Mouse (Mus musculus): ENCODE measurements at regions not wholly inside any gene's neighbourhood (a gene's known extent, or its start where the extent isn't known, plus 50 kb on each side); places are given as distances from the start of the nearest gene placed in this dataset.

DNA sequence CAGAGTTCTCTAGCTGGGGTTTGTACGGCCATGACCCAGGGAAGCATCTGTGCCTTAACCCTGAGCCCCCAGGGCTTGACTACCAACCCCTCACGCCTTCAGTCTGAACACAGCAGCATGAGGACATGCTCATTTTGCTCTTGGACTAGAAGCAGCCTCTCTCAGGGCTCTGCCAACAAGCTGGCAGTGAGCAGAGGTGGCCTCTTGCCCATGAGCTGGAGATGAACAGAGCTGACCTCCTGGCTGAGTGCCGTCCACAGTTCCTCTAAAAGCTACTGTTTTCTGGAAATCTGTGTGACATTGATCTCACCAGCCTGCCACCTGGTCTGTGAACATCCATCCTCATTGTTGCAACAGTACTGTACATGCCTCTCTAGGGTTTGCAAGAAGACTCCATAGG, 267.7 kb upstream of the Shh start:
- in situ Hi-C loops (cut with MboI; ENCODE audit: low pct_ligation_motif_present, low pct_unique_long_range_greater_than_20kb, low sequenced_read_pairs): no loop called here

DNA sequence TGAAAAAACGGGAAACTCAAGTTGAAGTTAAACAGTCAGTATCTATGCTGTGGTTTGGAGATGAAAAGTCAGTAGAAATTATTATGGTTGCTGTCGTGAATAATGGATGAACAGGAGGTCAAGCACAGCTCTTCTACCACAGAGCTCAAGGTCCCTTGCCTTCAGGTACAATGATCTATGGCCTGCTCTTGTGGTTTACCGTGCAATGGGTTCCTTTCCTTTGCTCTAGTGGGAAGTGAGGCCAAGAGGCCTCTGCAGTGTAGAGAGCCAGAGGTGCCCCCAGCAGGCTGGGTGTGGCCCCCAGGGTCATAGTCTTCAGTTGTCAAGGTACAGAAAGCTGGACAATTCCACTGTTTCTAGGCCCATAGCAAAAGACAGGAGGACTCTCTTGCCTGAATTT, 255.0 kb upstream of the Shh start:
- dilution Hi-C loops (cut with MboI; ENCODE audit: extremely low pct_ligation_motif_present, extremely low pct_unique_long_range_greater_than_20kb, low sequenced_read_pairs): no loop called here
- in situ Hi-C loops (cut with MboI; ENCODE audit: low pct_ligation_motif_present, low pct_unique_long_range_greater_than_20kb, low sequenced_read_pairs): no loop called here

More for the DNA sequence above, 267.7 kb upstream of the Shh start:
- Histone ChIP-seq H3K9me3 (replicated peaks; ENCODE audit: low read length) (no peaks in the 10 kb centered on the region), H3K79me2 (replicated peaks; ENCODE audit: control insufficient read depth, extremely low read depth, insufficient read depth, poor library complexity, severe bottlenecking) (no peaks in the 10 kb centered on the region), H3K9ac (ENCODE audit: insufficient read depth, low read depth) (no peak overlapping the region), H3K4me1 (ENCODE audit: control insufficient read depth in 1 of 2, insufficient read depth in 2 of 2) (no peaks in the 10 kb centered on the region), H3K4me2 (ENCODE audit: insufficient read depth, low read depth, poor library complexity, severe bottlenecking) (no peak overlapping the region), H3K36me3 (replicated peaks in 1 of 2; ENCODE audit: control insufficient read depth in 1 of 2, insufficient read depth in 1 of 2, low read length in 1 of 2) (no peaks in the 10 kb centered on the region), H3K27ac (ENCODE audit: insufficient read depth, low read depth) (no peak overlapping the region), H3K4me3 (replicated peaks in 1 of 3; ENCODE audit: low read depth in 2 of 3, low read length in 2 of 3, poor library complexity in 1 of 3) (no peak overlapping the region), H3K27me3 (replicated peaks) (peaks cover 7% of the 10 kb centered on the region)
- TF ChIP-seq SIN3A (IDR thresholded peaks at IDR 0.05; ENCODE audit: low read length) (no peak), UBTF (IDR thresholded peaks at IDR 0.05; ENCODE audit: low read depth, low read length) (no peak), IRF4 (IDR thresholded peaks at IDR 0.05; ENCODE audit: low read depth, low read length) (no peak), ZC3H11A (IDR thresholded peaks at IDR 0.05; ENCODE audit: low read depth, low read length) (no peak), ZNF384 (IDR thresholded peaks at IDR 0.05; ENCODE audit: low read depth, low read length) (no peak), PAX5 (IDR thresholded peaks at IDR 0.05; ENCODE audit: low read length) (no peak), JUND (conservative IDR thresholded peaks at IDR 0.05; ENCODE audit: low read depth, low read length) (no peak), CHD1 (IDR thresholded peaks at IDR 0.05; ENCODE audit: low read depth, low read length) (no peak), NELFE (IDR thresholded peaks at IDR 0.05; ENCODE audit: low read depth, low read length) (no peak), NRF1 (IDR thresholded peaks at IDR 0.05; ENCODE audit: low read depth, low read length) (no peak)
- dilution Hi-C loops (cut with MboI; ENCODE audit: extremely low pct_ligation_motif_present, extremely low pct_unique_long_range_greater_than_20kb, low sequenced_read_pairs): no loop called here
- DNase-seq (ENCODE audit: extremely low read depth): no peak

More for the DNA sequence above, 255.0 kb upstream of the Shh start:
- no peak overlapping the region for H3K4me2 ChIP-seq (ENCODE audit: insufficient read depth, low read depth, poor library complexity, severe bottlenecking)
- H3K9me3 ChIP-seq (replicated peaks; ENCODE audit: low read length): no peaks in the 10 kb centered on the region
- TF ChIP-seq IRF4 (IDR thresholded peaks at IDR 0.05; ENCODE audit: low read depth, low read length) (no peak), ZKSCAN1 (IDR thresholded peaks at IDR 0.05; ENCODE audit: borderline replicate concordance, low read depth, low read length) (no peak), MYC (IDR thresholded peaks at IDR 0.05; ENCODE audit: low read depth, low read length) (no peak), BHLHE40 (IDR thresholded peaks at IDR 0.05; ENCODE audit: low read depth, low read length) (no peak), USF1 (IDR thresholded peaks at IDR 0.05; ENCODE audit: low read depth, low read length) (no peak), TBP (conservative IDR thresholded peaks at IDR 0.05; ENCODE audit: low read depth, low read length) (no peak), E2F4 (IDR thresholded peaks at IDR 0.05; ENCODE audit: insufficient replicate concordance, low read depth, low read length) (no peak), GABPA (IDR thresholded peaks at IDR 0.05; ENCODE audit: insufficient replicate concordance, low read depth, low read length) (no peak), PAX5 (IDR thresholded peaks at IDR 0.05; ENCODE audit: low read length) (no peak), TCF12 (IDR thresholded peaks at IDR 0.05; ENCODE audit: low read depth, low read length) (no peak), SIN3A (IDR thresholded peaks at IDR 0.05; ENCODE audit: low read length) (no peak), HCFC1 (IDR thresholded peaks at IDR 0.05; ENCODE audit: low read depth, low read length) (no peak), KAT2A (IDR thresholded peaks at IDR 0.05; ENCODE audit: insufficient replicate concordance, low read length) (no peak), MEF2A (IDR thresholded peaks at IDR 0.05; ENCODE audit: borderline replicate concordance, low read depth, low read length) (no peak), JUND (conservative IDR thresholded peaks at IDR 0.05; ENCODE audit: low read depth, low read length) (no peak), ZNF384 (IDR thresholded peaks at IDR 0.05; ENCODE audit: low read depth, low read length) (no peak), MXI1 (IDR thresholded peaks at IDR 0.05; ENCODE audit: low read depth, low read length) (no peak), ETS1 (conservative IDR thresholded peaks at IDR 0.05; ENCODE audit: low read depth, low read length) (no peak), NRF1 (IDR thresholded peaks at IDR 0.05; ENCODE audit: low read depth, low read length) (no peak), ZMIZ1 (IDR thresholded peaks at IDR 0.05; ENCODE audit: low read depth, low read length) (no peak)
- no peaks in the 10 kb centered on the region for H3K79me2 ChIP-seq (replicated peaks; ENCODE audit: control insufficient read depth, extremely low read depth, insufficient read depth, poor library complexity, severe bottlenecking)
- H3K27me3 ChIP-seq (replicated peaks): peaks cover 27% of the 10 kb centered on the region
- no peak overlapping the region for H3K4me3 ChIP-seq (replicated peaks in 1 of 3; ENCODE audit: low read depth in 2 of 3, low read length in 2 of 3, poor library complexity in 1 of 3)
- H3K27ac ChIP-seq (ENCODE audit: insufficient read depth, low read depth): no peak overlapping the region
- H3K9ac ChIP-seq (ENCODE audit: insufficient read depth, low read depth): no peak overlapping the region
- no peak for DNase-seq (ENCODE audit: extremely low read depth)
- no peaks in the 10 kb centered on the region for H3K36me3 ChIP-seq (replicated peaks in 1 of 2; ENCODE audit: control insufficient read depth in 1 of 2, insufficient read depth in 1 of 2, low read length in 1 of 2)
- H3K4me1 ChIP-seq (ENCODE audit: control insufficient read depth in 1 of 2, insufficient read depth in 2 of 2): 0 out of 4 replicates have a peak, but pooled peaks cover 0 to 2% of the 10 kb centered on the region in 2 experiments
